Mouse (Mus musculus) stomach, postnatal 0 days (tissue): ENCODE data around the gene Abca13. TPM values are rescaled to one million over a fixed set of nuclear protein-coding genes. Genes with fewer than 3 reads are reported as not detected.

Experiments
- ATAC-seq: fragments of 200-750 bp; cut with Nextera tagmentation; 2 replicates; pipeline ENCODE4 v1.8.0; 2017; ENCODE audit not compliant: low FRiP score, low TSS enrichment
- DNase-seq: peaks from one replicate; pipeline ENCODE4 v3.0.0-alpha.2; 2016; ENCODE audit warnings: low spot score
- H3K27ac ChIP-seq: fragments of 300-500 bp; sonication (generic); replicated peaks from 2 replicates; pipeline ENCODE4 v1.5.1; 2014; ENCODE audit warnings: mild to moderate bottlenecking, control low read depth
- H3K27me3 ChIP-seq: fragments of 300-500 bp; sonication (generic); 2 replicates; pipeline ENCODE4 v1.6.1; 2014; ENCODE audit warnings: low read length; ENCODE audit not compliant: control insufficient read depth, insufficient read depth
- H3K36me3 ChIP-seq: fragments of 300-500 bp; sonication (generic); 2 replicates; pipeline ENCODE4 v1.6.1; 2014; ENCODE audit warnings: low read length, mixed read lengths; ENCODE audit not compliant: control insufficient read depth, insufficient read depth
- H3K4me1 ChIP-seq: fragments of 300-500 bp; sonication (generic); replicated peaks from 2 replicates; pipeline ENCODE4 v1.6.1; 2014; ENCODE audit warnings: antibody characterized with exemption; ENCODE audit not compliant: control insufficient read depth, insufficient read depth
- H3K4me2 ChIP-seq: fragments of 300-500 bp; sonication (generic); replicated peaks from 2 replicates; pipeline ENCODE4 v1.6.1; 2014; ENCODE audit warnings: low read depth, mild to moderate bottlenecking, control low read depth, moderate library complexity
- H3K4me3 ChIP-seq: fragments of 300-500 bp; sonication (generic); 2 replicates; pipeline ENCODE4 v1.5.1; 2014; ENCODE audit warnings: low read depth, low read length, control low read depth
- H3K9ac ChIP-seq: fragments of 300-500 bp; sonication (generic); 2 replicates; pipeline ENCODE4 v1.6.1; 2014; ENCODE audit warnings: mild to moderate bottlenecking, low read length, control low read depth, mixed read lengths
- H3K9me3 ChIP-seq: fragments of 300-500 bp; sonication (generic); 2 replicates; pipeline ENCODE4 v1.6.1; 2016; ENCODE audit warnings: low read length; ENCODE audit not compliant: control insufficient read depth
- CTCF ChIP-seq: IDR thresholded peaks from 2 replicates; pipeline ENCODE4 v1.5.1; 2016; ENCODE audit warnings: antibody characterized with exemption, low read depth, mild to moderate bottlenecking, moderate library complexity
- EP300 ChIP-seq: optimal IDR thresholded peaks from 2 replicates; pipeline ENCODE3; 2016; ENCODE audit warnings: antibody characterized with exemption
- WGBS: fragments of 180-500 bp; shearing (Covaris S2); extraction: QIAGEN DNeasy Blood & Tissue Kit; methylation state at CpG from one replicate; pipeline ENCODE4 v1.1.7; 2014; 5-methylcytosine and 5-hydroxymethylcytosine counted together
- polyA plus RNA-seq: library from polyadenylated mRNA; unstranded; fragments of >200 nt; fragmentation: Nextera tagmentation; extraction: Ambion mirVana; gene quantifications from 2 replicates; pipeline ENCODE4 v1.2.1, GENCODE M21; 2015

The Abca13 gene
- polyA plus RNA-seq, 1 experiment from 2014 or later: 0.01 TPM

- no peak for DNase-seq
- WGBS: 39% methylated on average over 3 of the region's 3 CpGs
- ATAC-seq: no peak
Observed at GRCm38 (mm10) chr11:9705190-9705589, 513.4 kb downstream of the Abca13 start.

GRCm38 (mm10) chr11:9727810-9728490 lies 536.2 kb downstream of the Abca13 start:
- H3K4me2 ChIP-seq: no peak overlapping the region
- H3K4me3 ChIP-seq: no peak overlapping the region
- H3K9ac ChIP-seq: no peak overlapping the region
- no peaks in the 10 kb centered on the region for H3K27me3 ChIP-seq
- no peak overlapping the region for H3K27ac ChIP-seq
- H3K9me3 ChIP-seq: no peaks in the 10 kb centered on the region
- 48% methylated on average over 2 of the region's 2 CpGs for WGBS
- no peaks in the 10 kb centered on the region for H3K4me1 ChIP-seq
- TF ChIP-seq EP300 (no peak), CTCF (no peak)
- ATAC-seq: no peak
- no peak for DNase-seq
- H3K36me3 ChIP-seq: no peaks in the 10 kb centered on the region

More at GRCm38 (mm10) chr11:9705190-9705589, 513.4 kb downstream of the Abca13 start:
- no peak for TF ChIP-seq EP300
- no peak for TF ChIP-seq CTCF
- Histone ChIP-seq H3K9me3 (no peaks in the 10 kb centered on the region), H3K9ac (no peak overlapping the region), H3K27ac (no peak overlapping the region), H3K27me3 (no peaks in the 10 kb centered on the region), H3K4me2 (no peak overlapping the region), H3K4me3 (no peak overlapping the region), H3K4me1 (no peaks in the 10 kb centered on the region), H3K36me3 (no peaks in the 10 kb centered on the region)

- DNase-seq (no peak), ATAC-seq (no peak)
- Histone ChIP-seq H3K36me3 (no peaks in the 10 kb centered on the region), H3K27ac (no peak overlapping the region), H3K4me3 (no peak overlapping the region), H3K4me2 (no peak overlapping the region), H3K4me1 (no peaks in the 10 kb centered on the region), H3K9ac (no peak overlapping the region), H3K9me3 (no peaks in the 10 kb centered on the region), H3K27me3 (no peaks in the 10 kb centered on the region)
- TF ChIP-seq CTCF (no peak), EP300 (no peak)
- WGBS: 59% methylated on average over 1 of the region's 1 CpGs
Observed at GRCm38 (mm10) chr11:9731300-9731699, 539.6 kb downstream of the Abca13 start.

Other genes with a start within 250 kb of the Abca13 start
- gene Pkd1l1, start 218.7 kb upstream of the Abca13 start, polyA plus RNA-seq: 0.08 and 0.19 TPM in 2 replicates
- 5.1 and 5.8 TPM in 2 replicates for gene Hus1, start 180.8 kb upstream of the Abca13 start, polyA plus RNA-seq
- gene Gm11992, start 143.3 kb upstream of the Abca13 start, polyA plus RNA-seq: 3.7 and 3.8 TPM in 2 replicates
- 2.4 and 2.6 TPM in 2 replicates for gene Sun3, start 143.0 kb upstream of the Abca13 start, polyA plus RNA-seq
- gene Upp1, start 73.8 kb upstream of the Abca13 start, polyA plus RNA-seq: 18.7 and 18.8 TPM in 2 replicates